Mouse (Mus musculus) kidney, postnatal 4 days (tissue): ENCODE data around the gene Rbl1.
A peak's percentile ranks its signal among the peaks of the same experiment; 100 is the strongest.
"Not testable (repeated sequence)": the region's sequence is repeated elsewhere in the genome, so short reads cannot be mapped to it uniquely, and the experiment has no call there.

Experiments
- DNase-seq, 2 experiments: peaks; one replicate each; pipeline ENCODE4 v3.0.0; 2021; ENCODE audit warnings: mixed read lengths in 2 of 2

Rbl1 gene

DNA sequence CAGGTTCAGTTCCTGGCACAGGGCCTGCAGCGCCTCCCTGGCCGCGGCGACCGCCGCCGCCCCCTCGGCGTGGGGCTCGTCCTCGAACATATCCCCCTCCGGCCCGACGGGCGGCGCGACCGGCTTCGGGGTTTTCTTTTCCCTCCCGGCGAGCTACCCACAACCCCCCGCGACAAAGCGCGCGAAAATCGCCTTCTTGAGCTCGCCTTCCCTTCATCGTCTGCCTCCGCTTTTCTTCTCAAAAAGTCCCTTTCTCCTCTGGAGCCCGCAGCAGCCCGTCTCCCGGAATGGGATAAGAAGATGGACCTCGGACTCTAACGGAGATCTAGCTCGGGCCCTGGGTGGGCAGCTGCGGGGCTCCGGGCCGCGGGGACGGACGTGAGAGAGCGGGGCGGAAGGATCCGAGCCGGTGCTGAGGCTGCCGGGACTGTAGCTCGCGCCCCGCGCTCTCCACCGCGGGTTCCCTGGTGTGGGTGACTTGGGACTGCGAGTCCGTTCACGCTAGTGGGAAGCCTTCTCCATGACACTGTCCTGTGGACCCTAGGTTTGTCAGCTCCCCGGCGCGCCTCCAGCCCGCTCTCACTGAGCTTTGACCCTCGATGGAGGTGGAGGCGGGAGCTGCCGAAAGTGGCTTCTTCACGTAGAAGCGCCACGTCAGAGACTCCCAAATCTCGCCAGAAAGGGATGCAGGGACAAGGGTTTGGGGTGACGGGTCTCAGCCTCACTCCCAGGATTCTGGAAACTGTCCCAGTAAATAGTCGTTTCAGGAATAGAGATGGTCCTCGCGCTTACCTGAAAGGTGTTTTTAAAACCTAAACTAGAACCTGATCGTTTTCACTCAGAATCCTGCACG is at the start of gene Rbl1:
Gene Rbl1 (minus strand): TSS at position 169 of the 853 bp plus-strand sequence.
- peak; percentile 93 to 96 for DNase-seq

DNA sequence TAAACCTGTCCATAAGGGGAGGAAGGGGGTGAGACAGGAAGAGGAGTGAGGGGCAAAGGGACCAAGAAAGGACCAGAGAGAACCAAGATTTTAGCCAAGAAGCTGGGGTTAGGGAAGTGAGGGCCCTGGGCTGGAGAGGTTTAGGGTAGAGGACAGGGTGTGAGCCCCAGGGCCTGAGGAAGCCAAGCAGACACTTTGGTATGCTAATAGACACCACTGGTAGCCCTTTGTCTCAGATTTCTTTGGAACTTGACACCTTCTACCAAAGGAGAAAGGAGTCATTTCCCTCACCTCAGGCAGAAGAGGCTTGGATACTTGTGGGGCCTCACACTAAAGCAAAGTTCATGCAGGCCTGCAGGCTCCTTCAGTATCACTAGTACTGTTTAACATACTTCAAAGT is 43.8 kb upstream of the Rbl1 start:
- DNase-seq = no peak

DNA sequence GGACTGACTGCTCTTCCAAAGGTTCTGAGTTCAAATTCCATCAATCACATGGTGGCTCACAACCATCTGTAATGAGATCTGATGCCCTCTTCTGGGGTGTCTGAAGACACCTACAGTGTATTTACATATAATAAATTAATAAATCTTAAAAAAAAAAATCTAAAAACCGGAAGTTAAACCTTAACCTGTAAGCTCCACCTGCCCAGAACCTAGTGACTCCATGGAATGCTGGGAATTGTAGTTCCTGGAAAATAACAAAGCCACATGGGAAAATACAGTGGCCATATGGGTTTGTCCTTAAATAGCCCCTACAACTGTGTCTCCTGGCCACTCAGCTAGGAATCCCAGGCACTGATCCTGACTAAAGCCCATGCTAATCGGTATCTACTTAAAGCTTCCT is 41.3 kb upstream of the Rbl1 start:
- DNase-seq = no peak

DNA sequence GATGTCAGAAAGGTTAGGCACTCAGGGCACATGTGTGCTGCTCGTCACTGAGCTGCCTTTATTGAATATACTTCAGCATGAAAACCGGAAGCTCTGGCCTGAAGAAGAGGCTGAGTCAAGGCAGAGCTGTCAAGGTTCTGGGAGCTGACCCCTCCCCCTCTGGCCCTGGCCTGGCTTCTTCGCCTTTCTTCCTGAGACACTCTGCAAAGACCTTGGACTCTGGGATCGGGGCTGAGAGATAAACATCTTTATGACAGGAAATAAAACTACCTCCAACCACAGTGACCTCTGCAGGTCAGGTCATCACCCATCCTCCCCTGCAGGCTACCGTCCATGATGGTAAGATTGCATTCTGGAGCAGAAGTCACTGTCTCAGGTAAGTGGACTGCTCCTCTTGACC is 40.7 kb upstream of the Rbl1 start:
- peak in 1 of 2 experiments; percentile 2 for DNase-seq

DNA sequence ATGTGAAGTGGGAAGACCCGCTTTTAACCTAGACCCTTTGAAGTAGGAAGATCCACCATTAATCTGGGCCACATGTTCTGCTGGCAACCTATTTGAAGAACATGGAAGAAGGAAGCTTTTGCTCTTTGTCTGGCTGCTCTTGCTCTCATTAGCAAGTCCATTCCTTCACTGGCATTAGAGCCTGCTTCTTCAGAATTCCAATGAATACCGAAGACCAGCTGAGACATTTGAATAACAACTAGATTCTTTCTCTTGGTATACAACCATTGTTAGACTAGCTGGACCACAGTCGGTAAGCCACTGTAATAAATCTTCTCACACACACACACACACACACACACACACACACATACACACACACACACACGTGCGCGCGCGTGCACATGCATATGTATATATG is 31.6 kb upstream of the Rbl1 start:
- no peak for DNase-seq

DNA sequence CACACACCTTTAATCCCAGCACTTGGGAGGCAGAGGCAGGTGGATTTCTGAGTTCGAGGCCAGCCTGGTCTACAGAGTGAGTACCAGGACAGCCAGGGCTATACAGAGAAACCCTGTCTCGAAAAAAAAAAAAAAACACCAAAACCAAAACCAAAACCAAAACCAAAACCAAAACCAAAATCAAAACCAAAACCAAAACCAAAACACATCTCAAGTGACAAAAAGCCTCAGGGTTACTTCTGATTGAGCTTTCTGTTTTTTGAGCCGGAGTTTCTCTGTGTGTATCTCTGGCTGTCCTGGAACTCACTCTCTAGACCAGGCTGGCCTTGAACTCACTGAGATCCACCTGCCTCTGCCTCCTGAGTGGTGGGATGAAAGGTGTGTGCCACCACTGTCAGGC is 17.6 kb upstream of the Rbl1 start:
- not testable (repeated sequence) for DNase-seq

DNA sequence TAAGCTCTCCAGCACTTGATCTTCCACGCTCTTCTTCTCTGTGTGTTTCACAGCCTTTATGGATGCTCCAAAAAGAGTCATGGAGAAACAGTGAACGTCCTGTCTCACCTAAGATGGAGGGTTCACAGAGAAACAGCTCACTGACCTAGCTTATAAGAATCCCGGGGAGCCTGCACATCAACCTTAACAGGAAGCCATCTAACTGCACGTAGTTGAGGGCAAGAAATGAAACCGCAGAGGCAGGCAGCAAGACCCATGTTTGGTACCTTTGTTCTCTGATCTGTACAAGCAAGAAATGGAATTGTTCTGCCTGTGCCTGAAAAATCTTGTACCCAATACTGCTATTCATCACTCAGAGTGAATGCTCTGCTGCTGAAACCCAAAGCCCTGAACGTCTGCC is 15.8 kb upstream of the Rbl1 start:
- DNase-seq = no peak

DNA sequence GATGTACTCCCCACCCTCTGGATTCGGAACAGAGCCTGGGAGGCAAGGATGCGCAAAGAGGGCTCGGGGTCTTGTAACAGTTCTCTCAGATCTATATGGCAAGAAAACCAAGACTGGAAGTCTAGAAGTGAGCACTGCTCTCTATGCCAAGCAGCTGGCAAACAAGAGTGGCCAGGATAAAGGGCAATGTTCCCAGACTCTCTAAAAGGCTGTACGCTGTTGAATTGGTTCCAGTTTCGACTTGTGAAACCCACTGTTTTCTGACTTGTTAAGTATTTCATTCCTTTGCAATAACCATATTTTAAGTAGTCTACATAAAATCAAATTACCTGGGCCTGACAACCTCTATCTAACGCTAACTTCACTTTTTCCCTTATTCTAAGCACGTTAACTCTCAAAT is 7.4 kb upstream of the Rbl1 start:
- no peak for DNase-seq

DNA sequence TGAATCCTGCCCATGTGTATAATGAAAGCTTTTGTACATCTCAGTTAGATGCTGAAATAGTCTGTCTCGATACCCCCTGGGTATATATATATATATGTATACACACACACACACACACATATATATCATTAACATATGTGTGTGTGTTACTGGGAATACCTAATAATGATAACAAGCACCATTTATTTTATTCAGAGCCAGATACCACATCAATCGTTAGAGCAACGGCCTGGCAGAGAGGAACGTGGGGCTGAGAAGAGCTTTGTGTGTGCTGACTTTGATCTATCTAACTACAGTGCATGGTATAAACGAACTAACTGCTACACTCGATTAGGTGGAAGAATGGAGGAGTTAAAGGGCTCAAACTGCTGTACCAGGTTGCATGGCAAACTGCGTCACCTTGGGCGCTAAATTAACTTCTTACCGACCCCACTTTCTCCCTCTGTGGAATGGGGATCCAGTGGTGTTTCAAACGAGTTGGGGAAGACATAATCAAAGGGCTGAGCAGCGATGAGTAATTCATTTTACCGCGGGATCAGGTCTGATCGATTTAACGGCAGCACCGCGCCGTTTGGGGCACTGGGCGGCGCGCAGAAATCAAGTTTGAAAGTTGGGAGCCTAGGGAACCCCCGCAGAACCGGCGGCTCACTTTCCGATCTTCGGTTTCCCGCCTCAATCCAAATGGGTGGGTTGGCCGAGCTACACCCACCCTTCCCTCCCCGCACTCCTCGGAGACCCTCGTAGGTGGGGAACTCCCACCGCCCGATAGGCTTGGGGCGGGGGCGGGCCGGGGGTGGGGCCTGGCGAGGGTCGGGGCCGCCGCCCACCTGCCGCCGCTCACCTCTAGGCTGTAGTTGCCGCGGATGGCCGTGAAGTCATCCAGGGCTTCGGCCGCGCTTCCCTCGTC is 622 bp downstream of the Rbl1 start:
- DNase-seq = peak in 1 of 2 experiments; percentile 62

DNA sequence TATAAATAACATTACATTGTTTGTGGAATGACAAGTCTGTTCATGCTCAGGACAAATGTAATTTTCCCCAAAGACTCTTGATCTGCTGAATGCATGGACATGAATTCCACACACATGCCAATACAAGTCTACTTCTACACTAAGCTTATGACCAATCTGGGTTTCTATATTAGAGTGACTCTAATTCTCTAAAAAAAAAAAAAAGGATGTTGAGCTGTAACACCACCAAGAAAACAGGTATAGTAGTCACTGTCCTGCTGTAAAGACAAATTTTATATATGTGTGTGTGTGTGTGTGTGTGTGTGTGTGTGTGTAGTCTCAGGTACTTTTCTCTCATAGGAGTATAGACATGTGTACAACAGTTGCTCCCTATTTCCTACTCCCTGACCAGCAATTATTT is 1.3 kb downstream of the Rbl1 start:
- DNase-seq = no peak

DNA sequence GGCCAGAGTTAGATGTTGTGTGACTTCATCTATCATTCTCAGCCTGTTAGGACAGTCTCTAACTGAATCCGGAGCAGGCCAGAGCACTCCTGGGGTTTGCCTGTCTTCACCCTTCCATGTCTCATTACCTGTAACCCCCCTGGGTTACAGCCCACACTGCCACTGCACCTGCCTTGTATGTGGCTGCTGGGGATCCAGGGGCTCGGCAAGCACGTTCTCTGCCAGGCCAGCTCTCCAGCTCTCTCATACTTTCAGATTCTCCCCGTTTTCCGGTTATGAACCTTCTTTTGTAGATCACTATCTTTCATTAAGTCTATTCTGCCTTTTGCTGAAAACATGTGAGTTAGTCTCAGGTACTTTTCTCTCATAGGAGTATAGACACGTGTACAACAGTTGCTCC is 2.0 kb downstream of the Rbl1 start:
- peak in 1 of 2 experiments; percentile 6 for DNase-seq

DNA sequence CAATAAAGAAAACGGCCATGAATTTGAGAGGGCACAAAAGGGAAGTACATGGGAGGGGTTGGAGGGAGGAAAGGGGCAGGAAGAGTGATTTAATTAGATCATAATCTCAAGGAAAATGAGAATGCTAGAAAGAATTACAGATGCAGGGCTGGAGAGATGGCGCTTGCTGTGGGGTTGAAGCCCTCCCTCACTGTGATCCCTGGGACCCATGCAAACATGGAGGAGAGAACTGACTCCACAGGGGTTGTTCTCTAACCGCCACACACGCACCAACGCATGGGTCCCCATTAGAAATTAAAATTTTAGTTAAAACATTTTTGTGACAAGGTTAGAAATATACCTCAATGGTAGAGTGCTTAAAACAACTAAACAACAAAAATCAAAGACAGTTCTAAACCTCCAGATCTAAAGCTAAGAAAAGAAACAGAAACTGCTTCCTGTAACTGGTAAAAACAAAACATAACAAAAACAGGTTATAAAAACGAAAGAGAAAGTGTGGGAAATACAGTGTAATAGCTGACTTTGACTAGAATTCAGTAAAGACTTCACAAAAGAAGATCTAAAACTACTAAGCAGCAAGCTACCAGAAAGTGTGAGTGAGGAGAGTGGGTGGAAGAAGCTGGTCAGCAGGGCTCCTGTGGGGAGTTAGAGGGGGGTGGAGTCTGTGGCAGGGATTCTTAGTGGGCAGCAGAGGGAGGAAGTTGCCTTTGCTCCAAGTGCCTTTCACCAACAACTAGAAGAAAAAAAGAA is 3.1 kb downstream of the Rbl1 start:
- DNase-seq = peak; percentile 29 to 55

DNA sequence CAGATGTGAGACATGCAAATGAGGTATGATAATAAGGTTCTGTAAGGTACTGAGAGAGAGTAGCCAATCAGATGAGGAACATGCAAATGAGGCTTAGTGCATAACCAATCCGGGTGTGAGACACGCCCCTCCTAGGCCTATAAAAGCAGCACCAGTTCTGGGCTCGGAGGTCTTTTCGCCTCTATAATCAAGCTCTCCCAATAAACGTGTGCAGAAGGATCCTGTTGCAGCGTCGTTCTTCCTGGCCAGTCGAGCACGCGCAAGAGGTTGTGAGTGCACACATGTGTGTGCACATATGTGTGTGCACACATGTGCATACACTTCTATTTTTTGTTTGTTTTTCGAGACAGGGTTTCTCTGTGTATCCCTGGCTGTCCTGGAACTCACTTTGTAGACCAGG is 5.9 kb downstream of the Rbl1 start:
- not testable (repeated sequence) for DNase-seq

DNA sequence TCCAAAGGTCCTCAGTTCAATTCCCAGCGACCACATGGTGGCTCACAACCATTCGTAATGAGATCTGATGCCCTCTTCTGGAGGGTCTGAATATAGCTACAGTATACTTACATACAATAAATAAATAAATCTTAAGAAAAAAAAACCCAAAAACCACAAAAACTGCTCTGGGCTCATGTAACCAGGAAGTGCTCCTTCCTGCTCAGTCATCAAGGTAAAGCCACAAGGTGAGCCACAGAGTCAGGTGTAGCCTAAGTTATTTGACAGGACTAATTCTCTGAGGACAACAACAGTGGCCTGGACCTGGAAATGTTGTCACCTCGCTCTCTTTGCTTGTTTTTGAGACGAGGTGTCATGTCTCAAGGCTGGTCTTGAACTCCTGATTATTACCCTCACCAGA is 13.7 kb downstream of the Rbl1 start:
- no peak for DNase-seq

DNA sequence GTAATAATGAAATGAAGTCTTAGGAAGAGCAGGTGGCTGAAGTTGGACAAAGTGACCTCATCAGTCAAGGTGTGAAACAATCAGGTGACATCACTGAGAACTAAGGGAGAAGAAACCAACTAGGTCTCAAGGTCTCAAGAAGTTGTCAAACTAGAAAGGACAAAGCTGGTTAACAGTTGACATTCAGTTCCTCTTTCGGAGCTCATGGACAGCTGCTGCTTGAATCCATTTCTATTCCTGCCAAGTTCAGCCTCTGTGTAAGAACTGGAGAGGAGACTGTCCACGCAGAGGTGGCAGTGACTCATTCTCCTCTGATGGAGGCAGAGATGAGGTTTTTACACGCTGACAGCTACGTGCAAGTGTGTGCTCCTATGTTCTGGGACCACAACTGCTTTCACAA is 17.1 kb downstream of the Rbl1 start:
- no peak for DNase-seq

DNA sequence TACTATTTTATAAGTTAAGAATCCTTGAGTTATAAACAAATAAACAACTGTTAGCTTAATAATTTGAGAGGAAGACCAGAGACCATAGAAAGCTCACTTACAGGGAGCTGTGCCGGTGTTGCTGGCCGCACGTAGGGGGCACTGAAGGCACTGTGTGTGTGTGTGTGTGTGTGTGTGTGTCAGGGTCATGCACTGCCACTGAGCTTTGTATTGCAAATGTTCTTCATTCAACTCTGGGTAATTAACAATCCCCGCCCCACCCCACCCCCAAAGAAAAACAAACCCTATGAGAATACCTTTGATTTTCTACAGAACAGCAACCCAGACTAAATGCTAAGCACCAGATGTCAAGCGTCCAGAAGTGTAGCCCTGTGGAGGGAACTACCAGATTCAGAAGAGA is 17.8 kb downstream of the Rbl1 start:
- no peak for DNase-seq

DNA sequence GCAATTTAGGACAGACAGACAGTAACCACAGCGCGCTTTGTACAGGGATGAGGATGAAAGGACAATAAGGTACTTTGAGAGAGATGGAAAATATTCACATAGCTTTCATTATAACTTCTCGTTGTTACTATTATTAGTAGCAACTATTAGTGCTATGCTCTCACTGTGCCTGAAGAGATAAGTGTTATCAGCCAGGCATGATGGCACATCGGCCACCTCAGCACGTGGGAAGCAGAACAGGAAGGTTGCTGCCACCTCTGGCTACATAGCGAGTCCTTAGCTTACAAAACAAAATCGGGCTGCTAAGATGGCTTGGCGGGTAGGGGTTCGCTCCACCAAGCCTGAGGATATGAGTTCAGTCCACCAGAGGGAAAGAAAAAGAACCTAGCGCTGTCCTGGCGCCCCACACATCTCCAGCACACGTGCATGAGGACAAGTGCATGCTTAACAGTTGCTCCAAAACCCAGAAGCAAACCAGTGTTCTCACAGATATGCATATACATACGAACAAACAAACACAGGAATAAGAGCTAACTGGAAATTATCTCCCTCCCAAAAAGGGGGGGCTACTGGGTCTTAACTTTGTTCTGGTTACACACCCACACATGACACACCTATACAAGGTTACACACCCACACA is 19.2 kb downstream of the Rbl1 start:
- no peak for DNase-seq

DNA sequence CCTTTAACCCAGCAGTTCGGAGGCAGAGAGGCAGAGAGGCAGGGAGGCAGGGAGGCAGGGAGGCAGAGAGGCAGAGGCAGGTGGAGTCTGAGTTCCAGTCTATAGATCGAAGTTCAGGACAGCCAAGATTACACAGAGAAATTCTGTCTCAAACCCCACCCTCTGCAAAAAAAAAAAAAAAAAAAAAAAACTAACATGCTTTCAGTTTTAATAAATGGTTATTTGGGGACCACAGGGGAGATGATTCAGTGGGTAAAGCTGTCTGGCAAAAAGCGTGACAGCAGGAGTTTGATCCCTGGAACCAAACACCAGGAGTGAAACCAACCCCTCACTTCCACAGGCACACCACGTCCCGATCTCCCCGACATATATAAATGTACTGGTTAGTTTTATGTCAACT is 26.2 kb downstream of the Rbl1 start:
- no peak for DNase-seq

DNA sequence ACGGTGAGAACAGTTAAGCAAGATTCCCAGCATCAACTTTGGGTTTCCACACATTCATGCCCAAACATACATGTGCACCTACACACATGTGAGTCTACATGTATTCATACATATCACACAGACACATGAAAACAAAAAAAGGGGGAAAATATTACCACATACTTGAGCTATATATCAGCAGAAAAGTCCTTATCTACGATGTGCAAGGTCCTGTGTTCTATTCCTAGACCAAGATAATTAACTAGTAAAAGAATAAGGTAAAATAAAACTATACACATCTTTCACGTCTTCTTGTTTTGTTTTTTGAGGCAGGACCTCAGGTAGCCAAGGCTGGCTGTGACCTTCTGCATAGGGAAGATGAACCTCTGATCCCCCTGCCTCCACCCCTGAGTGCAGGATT is 28.1 kb downstream of the Rbl1 start:
- DNase-seq = no peak

DNA sequence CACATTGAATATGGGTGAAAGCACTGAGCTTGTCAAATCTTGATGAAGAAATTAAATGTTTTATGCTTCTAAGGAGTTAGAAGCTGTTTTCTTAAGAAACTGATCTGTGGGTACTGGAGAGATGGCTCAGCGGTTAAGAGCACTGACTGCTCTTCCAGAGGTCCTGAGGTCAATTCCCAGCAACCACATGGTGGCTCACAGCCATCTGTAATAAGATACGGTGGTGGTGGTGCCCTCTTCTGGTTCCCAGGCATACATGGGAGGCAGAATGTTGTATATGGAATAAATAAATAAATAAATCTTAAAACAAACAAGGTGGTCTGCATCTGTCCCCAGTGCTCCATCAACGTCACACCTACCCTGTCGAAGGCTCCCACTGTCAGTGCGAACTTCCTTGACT is 29.9 kb downstream of the Rbl1 start:
- peak; percentile 12 to 15 for DNase-seq

DNA sequence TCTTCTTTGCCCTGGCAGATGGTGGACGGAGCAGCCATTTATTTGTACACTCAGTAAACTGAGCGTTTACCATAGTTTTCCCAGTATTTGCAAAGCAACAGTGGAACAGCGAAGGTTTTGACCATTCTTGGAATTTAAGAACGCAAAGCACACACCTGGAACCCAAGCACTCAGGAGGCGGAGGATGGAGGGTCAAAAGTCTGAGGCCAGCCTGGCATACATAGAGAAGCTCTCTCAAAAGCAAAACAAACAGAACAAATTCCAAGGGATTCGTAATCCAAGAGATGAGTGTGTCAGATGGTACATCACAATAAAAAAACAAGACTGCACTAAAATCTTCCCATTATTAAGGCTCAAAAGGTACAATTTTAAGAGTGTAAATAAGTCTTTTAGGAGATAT is 30.8 kb downstream of the Rbl1 start:
- no peak for DNase-seq

DNA sequence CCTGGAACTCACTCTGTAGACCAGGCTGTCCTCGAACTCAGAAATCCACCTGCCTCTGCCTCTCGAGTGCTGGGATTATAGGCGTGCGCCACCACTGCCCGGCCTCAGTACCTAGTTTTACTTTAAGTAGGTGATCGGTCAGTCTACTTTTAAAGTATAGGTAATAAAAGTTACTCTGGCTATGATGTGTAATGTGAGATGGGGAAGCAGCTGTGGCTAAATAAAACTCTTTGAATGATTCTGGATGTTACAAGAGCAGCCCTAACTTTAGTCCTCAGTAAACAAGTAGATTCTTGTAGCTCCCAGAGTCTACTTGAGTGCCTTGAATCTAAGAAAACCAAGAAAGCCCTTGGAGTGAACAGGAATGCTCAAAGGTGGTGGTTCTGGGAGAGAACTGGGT is 31.4 kb downstream of the Rbl1 start:
- DNase-seq = no peak

DNA sequence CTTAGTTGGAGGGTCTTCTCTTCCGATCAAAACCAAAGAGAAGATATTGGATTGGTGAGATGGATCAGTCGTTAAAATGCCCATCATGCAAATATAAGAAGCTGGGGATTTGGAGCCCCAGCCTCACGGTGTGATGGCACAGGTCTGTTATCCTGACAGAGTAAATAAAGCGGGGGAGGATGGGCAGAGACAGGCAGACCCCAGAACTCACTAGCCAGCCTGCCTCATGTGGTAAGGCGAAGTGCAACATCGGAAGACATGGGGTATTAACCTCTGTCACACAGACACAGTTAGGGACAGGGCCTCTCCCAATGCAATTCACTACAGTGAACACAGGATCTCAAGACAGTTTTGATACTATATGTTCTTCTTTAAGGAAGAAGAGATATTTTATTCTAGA is 33.7 kb downstream of the Rbl1 start:
- DNase-seq = no peak
